Mouse (Mus musculus) kidney, postnatal 36 days (tissue): ENCODE results near the gene Pkp1.
A peak's percentile ranks its signal among the peaks of the same experiment; 100 is the strongest.

Experiments used
- DNase-seq, 2 experiments: peaks; one replicate each; pipeline ENCODE4 v3.0.0; 2021 to 2022; ENCODE audit warnings: mixed read lengths in 2 of 2

The Pkp1 gene

GRCm38 (mm10) chr1:135899991-135900515 lies 19.0 kb downstream of the Pkp1 start:
- DNase-seq: no peak

GRCm38 (mm10) chr1:135899295-135899694 lies 19.7 kb downstream of the Pkp1 start:
- DNase-seq: no peak

- no peak for DNase-seq
Measured at GRCm38 (mm10) chr1:135895367-135895766, 23.6 kb downstream of the Pkp1 start.

DNA sequence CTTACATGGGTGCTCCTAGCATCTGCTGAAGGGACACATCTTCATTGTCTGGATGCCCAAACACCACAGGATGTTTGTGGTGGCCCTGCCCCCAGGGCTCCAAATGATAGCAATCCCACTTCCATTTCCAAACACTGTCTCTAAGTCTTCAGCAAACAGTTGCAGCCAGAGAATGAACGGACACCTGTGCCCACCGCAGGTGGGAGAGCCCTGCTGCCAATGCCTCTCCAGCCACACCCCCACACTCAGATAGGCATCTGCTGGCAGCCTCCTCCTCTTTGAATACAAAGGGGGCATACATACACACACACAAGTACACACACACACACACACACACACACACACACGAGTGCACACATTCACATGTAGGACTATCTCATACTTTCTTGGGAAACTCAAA lies 25.6 kb downstream of the Pkp1 start:
- DNase-seq: no peak

- DNase-seq: no peak
Measured at GRCm38 (mm10) chr1:135892764-135893163, 26.2 kb downstream of the Pkp1 start.

- no peak for DNase-seq
Measured at GRCm38 (mm10) chr1:135892233-135892632, 26.8 kb downstream of the Pkp1 start.

DNA sequence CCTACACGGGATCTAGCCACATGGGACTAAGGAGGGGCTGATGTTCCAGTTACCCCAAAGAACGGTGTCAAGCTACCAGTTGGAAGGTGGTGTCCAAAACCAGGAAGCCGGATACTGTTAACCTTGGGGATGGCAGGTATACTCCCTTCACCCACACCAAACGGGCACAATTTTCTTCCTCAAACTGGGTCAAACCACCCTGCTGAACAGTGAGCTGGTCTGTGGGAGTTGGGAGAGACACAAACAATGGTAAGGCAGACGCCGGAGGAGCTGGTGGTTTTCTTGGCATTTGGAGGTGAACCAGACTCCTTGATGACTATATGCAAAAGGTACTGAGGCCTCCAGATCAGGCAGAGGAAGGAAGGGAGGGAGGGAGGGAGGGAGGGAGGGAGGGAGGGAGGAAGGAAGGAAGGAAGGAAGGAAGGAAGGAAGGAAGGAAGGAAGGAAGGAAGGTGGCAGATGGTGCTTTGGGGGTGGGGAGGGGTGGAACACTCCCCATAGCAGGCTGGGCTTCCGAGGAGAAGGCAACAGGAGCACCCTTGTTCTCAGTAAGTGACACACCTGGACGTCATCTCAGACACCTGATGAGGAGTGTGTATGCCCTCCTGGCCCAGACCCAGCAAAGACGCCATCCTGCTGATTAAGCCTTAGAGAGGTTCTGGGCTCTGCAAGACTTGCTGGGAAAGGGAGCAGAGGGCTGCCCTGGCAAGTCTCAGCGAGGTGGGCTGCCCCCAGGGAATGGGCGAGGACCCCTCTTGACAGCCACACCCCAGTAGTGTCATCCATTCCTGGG lies 27.4 kb downstream of the Pkp1 start:
- DNase-seq: no peak

DNA sequence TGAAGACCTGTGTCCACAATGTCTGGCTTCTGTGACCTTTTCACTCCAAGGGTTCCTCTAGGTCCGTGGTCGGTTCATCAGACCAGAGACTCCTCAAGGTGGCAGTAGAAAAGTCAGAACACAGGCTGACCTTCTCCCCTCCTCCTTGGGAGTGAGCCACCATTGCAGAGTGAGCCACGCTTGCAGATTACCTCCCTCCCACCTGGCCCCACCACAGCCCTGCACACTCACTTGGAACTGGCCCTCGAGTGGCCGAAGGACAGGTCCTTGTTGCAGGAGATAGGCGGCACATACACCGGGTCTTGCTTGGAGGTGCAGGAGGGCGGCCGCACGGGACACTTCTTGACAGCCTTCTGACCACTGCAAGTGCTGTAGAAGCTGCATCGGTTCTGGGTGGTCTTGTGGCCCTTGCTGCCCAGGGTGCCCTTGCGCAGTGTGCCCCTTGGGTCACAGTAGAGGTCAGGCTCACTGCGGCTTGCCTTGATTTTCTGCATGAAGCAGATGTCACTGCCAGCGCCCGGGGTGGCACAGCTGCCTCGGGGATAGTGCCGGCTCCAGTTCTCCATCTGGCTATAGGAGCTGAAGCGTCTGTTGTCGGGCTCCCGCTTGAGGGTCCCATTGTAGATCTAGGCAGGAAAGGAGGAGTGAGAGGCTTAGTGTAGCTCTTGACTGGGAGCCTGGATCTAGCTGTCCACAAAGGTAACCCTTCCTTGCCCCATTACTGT lies 29.4 kb downstream of the Pkp1 start:
- DNase-seq: no peak

GRCm38 (mm10) chr1:135882385-135883109 lies 36.5 kb downstream of the Pkp1 start:
- DNase-seq: peak; percentile 56 to 83

GRCm38 (mm10) chr1:135877248-135877647 lies 41.8 kb downstream of the Pkp1 start:
- DNase-seq: no peak

GRCm38 (mm10) chr1:135872991-135873390 lies 46.0 kb downstream of the Pkp1 start:
- DNase-seq: no peak

DNA sequence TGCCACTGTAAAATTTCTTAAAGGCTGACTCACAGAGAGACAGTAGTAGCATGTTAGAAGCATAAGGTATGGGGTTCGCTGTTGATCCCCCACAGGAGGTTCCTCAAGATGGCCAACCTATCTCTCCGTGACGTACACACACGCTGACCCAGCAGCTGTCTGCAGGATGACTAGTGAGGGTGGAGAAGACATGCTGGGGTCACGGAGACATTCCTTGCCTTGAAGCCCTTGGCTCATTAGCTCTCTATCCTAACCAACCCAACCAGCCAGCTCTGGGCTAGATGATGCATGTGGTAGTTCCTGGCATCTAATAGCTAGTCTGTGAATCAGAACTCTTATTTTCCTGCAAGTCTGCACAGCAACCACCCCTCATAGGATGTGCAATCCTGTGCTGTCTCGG lies 50.4 kb downstream of the Pkp1 start:
- no peak for DNase-seq

- peak; percentile 64 to 91 for DNase-seq
Measured at GRCm38 (mm10) chr1:135865518-135866194, 53.4 kb downstream of the Pkp1 start.

GRCm38 (mm10) chr1:135864830-135865229 lies 54.2 kb downstream of the Pkp1 start:
- no peak for DNase-seq

DNA sequence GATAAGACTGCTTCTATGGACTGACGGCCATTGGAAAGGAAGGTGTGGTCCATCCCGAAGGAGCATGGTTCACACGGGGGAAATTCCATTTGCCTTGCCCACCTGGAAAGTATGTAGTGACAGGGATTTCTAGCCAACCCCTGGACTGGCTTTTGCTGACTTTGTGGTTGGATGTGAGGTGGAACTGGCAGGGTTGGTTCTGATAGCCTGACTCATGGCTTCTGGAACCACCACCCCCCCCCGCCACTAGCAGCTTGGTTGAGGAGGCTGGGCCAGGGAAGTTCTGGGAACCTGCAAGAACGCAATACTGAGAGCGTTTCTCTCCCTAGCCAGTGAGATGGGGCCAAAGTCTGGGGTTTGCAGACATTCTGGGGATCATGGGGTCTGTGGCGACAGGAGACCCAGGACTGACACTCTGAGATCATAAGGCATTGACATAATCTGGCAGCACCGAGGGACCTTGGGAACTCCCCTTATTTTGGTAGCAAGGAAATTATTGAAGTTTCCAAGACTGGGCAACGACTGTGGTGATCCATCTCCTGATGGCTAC lies 55.1 kb downstream of the Pkp1 start:
- DNase-seq: no peak

GRCm38 (mm10) chr1:135862561-135862960 lies 56.4 kb downstream of the Pkp1 start:
- DNase-seq: no peak

DNA sequence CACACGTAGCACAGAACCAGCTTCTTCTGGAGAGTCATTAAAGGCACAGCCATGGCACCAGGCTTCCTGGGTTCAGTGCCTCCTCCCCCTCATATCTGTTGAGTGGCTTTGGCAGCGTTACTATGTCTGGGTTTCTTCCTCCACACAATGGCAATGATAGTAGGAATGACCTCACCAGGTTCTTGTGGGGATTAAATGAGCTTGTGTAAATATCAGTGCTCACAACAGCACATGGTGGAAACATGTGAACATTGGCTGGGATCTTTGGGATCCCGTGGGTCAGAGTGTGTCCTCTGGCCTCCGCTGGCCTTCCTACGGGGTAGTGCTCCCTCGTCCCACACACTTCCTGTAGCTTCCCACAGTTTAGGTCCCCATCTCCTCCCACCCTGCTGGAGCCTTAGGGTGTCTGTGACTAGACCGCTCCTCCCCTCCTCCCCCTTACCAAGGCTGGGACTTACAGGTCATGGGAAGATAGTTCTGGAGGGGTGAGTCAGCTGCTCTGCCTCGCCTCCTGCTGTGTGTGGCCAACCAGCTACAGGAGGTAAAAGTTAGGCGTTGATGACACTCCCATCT lies 56.9 kb downstream of the Pkp1 start:
- no peak for DNase-seq

DNA sequence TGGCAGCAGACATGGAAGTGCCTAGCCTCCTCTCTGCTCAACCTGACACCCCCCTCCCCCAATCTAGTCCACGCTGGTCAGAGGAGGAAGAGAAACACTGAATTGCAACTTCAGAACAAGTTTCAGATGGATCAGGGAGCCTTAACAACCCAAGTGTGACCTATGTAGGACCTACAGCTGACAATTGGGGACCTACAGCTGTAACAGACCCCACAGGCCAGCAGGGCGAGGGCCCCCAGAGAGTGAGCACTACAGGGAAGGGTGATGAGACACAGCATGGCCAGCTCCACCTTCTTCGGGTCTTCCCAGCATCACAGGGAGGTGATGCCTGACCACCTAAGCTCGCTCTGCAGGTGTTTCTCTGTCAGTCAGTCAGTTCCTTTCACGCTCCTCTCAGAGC lies 57.9 kb downstream of the Pkp1 start:
- DNase-seq: no peak

GRCm38 (mm10) chr1:135858533-135858932 lies 60.5 kb downstream of the Pkp1 start:
- DNase-seq: no peak

- DNase-seq: no peak
Measured at GRCm38 (mm10) chr1:135857137-135857775, 61.8 kb downstream of the Pkp1 start.

- DNase-seq: no peak
Measured at GRCm38 (mm10) chr1:135856070-135856469, 62.9 kb downstream of the Pkp1 start.

DNA sequence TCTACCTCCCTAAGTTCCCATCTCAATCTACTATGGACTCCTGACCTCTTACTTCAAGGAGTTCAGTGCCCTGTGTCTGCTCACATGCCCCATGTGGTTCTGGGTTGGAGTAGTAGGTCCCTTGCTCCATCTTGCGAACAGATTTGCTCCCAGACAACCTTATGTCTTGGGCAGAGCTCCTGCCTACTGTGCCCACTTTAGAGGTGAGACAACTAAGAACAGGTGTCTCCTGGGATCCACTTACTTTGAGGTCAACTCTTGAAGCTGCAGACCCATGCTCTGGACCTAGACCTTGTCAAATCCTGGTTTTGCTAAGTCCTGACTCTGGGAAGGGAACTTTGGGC lies 63.7 kb downstream of the Pkp1 start:
- DNase-seq: no peak
